Mouse (Mus musculus) spleen, adult 12 weeks (tissue): Measurements from ENCODE around the gene Defb23.
"Not testable (repeated sequence)": the region's sequence is repeated elsewhere in the genome, so short reads cannot be mapped to it uniquely, and the experiment has no call there.

ENCODE experiments used
- DNase-seq: peaks from one replicate; pipeline ENCODE4 v3.0.0; 2022; ENCODE audit warnings: low spot score

Gene Defb23

DNA sequence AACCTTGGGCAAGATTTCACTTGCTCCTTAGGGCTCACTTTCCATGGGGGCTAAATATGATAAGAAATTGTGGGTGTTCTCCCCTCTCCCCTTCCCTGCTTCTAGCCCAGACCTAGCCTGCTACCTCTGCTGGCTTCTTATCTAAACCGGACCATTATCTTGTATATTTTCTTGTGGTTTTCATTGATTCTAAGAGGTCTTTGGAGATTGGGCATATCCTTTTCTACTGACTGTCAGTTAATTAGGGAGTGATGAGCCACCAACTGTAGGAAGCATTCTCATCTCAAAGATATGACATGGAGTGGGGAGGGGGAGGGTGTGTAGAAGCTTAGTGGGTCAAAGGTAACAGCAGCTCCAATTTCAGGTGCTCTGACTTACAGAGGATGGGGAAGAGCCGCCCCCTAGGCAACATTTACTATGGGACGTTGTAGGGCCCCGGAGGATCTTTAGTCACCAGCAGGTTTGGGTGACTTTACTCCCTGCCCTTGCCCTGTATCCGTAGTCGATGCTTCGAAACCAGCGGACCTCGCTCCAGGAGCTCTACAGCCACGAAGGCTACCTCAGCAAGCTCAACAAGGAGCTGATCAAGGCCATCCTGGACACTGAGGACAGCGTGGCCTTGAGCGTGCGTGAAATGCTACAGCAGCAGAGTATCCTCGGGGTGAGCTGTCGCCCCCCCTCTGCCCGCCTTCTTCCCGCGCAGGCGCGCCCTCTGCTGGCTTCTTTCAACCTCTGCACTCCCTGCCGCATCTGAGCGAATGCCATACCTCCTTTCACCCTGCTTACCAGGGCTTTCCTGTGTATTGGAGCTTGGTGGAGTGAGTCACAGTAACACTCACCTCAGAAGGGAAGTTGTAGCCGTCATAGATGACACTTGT, 27.2 kb downstream of the Defb23 start:
- DNase-seq: peak; percentile 60

DNA sequence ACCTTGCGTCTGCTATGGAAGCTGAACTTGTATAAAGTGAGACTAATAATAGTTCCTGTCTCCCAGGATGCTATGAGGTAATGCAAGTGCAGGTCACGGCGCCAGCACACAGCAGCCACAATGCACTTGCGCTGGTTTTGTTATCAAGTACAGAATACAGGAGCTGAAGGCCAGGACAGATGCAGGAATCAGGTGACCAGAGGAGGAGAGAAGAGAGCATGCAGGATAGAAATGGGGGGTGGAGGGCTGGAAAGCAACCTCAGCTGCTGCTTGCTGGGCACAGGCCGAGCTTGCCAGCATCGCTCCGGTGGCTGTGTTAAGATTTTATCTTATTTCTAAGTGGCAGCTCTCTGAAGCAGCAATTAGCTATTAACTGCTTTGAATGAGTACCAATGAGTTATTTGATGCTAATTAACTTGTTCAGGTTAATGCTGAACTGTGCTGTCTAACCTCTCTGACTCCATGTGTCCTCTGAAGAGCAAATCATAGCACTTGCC, 28.0 kb downstream of the Defb23 start:
- DNase-seq: no peak

DNA sequence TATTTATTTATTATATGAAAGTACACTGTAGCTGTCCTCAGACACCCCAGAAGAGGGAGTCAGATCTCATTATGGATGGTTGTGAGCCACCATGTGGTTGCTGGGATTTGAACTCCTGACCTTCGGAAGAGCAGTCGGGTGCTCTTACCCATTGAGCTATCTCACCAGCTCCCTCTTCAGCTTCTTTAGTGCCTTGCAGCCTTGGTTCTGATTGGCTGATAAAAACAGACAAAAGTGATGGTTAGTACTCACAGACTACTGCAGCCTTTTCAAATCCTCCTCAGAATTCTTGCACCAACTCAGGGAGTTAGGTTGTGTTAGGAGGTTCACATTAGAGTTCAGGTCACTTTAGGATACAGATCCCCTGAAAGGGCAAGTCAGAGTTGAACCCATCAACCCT, 35.9 kb downstream of the Defb23 start:
- DNase-seq: not testable (repeated sequence)

DNA sequence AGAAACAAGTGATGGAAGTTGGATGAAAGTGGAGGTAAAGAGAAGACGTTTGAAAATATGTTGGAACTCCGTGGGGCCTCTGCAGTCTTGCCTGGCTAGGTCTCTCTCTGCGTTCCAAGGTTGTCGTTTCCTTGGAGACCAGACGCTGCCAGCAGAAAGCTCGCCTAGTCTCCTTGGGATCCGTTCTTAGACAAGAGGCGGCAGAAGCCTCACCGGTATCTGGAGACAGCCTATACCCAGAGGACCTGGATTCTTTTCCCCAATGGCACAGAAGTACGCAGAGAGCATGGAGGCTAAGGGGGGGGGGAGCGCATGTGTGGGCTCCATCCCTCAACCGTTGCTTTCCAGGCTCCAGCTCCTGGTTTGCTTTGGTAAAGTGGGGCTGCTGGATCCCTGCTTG, 36.9 kb downstream of the Defb23 start:
- no peak for DNase-seq

DNA sequence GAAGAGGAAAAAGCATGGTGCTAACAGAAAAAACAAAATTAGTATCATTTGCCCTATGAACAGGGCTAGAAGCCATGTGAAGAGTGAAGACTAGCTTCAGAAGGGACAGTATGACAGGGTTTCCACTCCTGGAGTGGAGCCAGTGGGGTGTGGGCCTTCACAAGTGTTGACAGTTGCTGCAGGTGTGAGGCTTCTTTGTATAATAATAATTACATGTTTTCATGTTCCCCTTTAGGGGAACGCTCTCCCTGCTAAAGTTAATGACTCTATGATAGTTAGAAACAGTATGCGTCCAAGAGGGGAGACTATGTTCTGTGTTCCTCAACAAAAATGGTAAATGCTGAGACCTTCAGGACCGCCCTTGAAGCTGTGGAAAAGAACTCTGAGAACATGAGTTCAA, 48.6 kb downstream of the Defb23 start:
- no peak for DNase-seq

DNA sequence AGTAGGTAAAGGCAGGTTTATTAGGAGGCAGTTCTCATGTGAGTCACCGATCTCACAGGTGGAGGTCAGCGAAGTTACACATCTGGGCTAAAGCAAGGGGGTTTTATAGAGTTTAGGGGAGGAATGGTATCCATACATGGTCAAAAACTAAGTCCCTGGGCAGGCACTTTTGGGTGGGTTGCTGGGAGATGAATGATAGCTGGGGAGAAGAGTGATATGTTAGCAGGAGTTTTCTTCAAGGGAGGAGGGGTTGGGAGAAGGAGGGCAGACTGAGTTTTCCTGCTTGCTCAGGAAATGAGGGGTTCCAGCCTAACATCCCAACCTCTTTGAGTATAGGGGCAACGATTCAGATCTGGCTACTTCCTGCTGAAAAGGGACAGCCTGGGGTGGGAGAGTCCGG, 49.1 kb downstream of the Defb23 start, which contains the start of gene 6820408C15Rik:
Gene 6820408C15Rik (plus strand): TSS at position 301 of the 400 bp plus-strand sequence.
- no peak for DNase-seq

DNA sequence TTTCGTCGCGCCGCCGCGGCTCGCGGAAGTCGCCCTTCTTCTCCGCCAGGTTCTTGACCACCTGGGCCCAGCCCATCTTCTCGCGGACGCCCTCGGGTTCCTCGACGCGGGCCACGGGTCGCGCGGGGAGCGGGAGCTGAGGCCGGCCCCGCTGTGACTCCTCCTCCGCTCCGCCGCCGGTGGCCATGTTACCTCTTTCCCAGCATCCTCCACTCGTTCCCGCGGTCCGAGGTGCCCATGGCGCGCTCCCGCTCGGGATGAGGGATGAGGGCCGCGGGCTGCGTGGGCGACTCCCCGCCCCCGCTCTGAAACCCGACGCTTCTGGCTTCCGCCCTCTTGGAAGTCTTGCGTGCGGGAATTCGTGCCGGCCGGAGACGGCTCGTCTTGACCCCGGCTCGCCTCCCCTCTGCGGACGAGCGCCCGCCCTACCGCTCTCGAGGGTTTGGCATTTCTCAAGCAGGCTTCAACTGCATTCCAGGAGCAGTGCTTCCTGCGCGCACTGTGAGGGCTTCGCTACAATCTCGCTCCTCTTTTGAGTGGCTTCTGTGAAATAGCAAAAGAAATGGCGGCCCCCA, 49.7 kb downstream of the Defb23 start, which contains the start of gene Zcchc3:
Gene Zcchc3 (minus strand): TSS at position 437 of the 575 bp plus-strand sequence.
- peak; percentile 45 for DNase-seq

DNA sequence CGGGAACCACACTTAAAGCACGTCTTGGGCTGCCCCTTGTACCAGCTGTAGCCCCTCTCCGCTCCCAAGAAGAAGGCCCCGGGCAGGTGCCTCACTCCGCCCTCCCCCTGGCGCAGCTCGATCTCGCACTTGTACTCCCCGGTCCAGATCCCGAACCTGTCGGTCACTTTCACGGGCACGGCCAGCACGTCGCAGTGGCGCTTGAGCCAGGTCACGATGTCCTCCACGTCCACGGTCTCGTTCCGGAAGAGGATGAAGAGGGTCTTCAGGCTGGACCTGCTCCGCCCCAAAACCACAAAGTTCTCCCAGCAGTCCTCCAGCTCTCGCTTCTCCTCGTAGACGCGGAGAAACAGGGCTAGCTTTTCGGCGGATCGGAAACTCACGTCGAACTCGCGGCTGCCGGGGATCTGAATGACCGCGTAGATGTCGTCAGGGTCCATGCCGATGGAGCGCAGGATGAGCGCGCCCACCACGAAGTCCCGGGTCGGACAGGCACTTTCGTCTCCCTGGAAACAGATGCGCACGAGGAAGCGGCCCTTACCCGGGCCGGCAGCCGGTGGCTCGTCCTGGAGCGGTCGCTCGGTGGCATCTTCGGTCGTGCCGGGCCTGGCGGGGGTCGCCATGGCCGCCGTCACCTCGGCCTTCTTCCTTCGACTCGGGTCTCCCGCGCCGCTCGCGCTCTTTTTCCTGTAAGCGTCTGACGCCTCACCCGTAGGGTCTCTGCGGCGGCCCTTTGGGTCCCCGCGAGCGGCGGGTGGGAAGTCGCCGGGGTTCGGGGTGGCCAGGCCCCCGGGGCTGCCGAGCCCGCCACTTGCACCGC, 50.4 kb downstream of the Defb23 start:
- DNase-seq: peak; percentile 16

DNA sequence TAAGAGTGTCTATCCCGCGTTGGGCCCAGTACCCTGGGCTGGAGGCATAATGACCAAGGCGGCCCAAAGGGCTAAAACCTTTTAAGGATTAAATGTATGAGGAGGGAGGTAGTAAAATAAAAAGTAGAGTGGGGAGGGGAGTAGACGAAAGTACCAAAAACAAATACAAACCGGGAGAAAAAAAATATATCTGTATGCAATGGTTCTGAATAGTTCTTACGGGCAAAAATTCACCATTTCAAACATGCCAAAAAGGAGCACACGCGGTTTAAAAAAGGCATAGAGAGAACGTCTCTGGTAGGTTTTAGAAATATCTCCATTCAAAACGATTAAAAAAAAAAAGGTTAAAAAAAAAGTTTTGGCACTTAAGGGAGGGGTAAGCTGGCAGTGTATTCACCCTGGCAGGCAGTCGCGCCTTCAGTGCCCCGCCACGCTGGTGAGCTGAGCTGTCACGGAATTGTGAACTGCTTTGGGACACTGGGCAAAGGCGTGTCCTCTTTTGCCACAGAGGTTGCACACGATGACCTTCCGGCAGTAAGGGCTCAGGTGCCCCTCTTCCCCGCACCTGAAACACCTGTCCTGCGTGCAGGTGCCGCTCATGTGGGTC, 51.2 kb downstream of the Defb23 start:
- no peak for DNase-seq

DNA sequence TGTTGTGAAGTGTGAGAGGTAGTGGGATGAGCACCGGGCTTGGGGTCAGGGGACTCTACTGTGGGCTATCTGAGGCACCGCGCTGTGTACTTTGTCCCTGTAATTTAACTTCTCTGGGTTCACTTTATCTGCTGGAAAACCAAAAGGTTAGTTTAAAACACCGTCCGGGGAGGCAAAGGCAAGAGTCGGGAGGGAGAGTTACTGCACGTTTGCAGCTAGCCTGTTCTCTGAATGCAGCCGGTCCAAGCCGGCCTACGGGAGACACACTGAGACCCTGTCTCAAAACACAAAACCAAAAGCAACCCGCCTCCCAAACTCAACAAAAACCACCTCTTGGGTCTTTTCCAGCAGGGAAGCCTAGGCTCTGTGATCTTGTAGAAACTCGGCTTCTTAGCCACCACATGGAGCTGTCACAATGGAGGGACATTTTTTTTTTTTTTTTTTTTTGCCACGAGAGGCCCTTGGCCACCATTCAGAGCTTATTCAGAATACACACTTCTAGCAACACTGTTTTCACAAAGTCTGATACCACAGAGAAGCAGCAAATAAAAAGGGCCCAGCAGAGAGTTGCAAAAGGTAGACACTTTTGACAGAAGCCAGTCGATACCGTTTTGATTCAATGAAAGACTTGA, 51.8 kb downstream of the Defb23 start:
- no peak for DNase-seq

DNA sequence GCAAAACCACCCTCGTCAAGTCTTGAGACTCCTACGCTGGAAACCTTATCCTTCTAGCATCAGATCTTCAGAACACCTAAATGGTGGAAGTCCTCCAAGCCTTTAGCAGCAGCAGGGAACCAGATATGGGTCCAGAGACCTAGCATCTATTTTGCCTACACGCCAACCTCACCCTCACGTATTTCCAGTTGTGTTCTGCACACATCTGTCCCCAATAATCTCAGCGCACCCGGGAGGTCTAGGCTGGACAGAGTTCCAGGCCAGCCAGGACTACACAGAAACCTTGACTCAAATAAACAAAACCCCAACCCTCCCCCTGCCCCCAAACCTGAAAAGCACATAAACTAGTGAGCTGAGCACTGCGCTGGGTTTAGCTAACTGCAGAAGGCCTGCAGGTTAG, 52.9 kb downstream of the Defb23 start:
- DNase-seq: no peak

DNA sequence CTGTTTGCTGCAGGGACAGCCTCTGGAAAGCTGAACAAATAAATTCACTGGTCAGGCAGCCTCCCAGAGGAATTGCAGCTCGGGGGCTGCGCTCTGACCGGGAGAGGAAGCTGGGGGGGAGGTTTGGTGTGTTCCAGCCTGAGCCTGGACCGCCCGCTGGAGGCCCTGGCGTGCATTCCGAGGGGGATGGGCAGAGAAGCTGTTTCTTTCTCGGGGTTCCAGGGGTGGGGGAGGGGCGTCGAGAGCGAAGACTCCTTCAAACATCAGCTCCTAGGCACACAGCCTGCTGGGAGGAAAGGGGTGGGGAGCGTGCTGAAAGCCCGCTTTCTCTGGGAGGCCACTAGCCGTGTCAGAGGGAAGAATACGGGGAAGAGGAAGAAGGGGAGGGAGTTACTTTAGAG, 53.4 kb downstream of the Defb23 start:
- DNase-seq: no peak

DNA sequence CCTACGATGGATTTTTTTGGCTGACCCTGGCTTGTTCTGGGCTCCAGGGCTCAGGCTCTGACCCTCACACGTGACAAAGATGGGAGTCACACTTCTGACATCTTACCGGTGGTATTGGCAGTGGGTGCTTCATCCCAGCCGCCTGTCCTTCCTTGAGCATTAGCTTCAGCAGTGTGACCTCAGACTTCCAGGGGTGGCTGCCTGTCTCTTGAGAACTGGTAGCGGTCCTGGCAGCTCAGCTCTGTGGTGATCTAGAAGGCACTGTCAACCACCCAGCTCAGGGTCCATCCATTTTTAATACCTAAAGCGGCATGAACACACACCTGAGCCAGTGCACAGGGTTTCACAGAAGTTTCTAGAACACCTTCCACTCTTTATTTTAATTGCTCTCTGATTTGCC, 54.6 kb downstream of the Defb23 start:
- DNase-seq: no peak
